Mouse (Mus musculus): ENCODE data around the gene Magi3. TPM values are rescaled to one million over a fixed set of nuclear protein-coding genes. Genes with fewer than 3 reads are reported as not detected.

Gene Magi3
- total RNA-seq, 2 experiments from 2014 or later = 19.0 to 21.5 TPM

DNA sequence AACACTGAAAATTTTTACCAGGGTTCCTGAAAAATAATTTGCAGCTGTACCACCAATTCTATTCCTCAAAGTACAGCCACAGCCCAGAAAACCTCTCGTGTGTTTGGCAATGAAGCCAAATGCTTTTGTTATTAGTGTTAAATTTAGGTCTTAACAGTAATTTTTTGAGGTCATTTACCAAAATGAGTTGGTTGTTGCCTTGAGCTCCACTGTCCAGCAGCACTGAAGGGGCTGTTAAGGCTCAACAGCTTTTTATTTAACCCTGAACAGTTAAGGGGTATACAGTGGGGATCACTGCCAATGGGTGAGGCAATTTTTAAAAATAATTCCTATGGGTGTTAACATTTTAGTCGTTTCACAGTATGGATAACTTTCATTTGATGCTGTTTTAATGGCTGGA is 252.9 kb downstream of the Magi3 start:
- no peak for DNase-seq (ENCODE audit: low spot score in 2 of 2)
